Mouse (Mus musculus) lung, adult 2 months (tissue): ENCODE measurements around the gene Polr2c.

ENCODE experiments used
- CTCF ChIP-seq: fragments of 200-500 bp; IDR thresholded peaks from 2 replicates; pipeline ENCODE4 v1.5.1; 2011; ENCODE audit warnings: mild to moderate bottlenecking, low read length, control low read depth; ENCODE audit not compliant: insufficient read depth
- POLR2A ChIP-seq: fragments of 200-500 bp; IDR thresholded peaks from 2 replicates; pipeline ENCODE4 v1.6.1; 2011; ENCODE audit warnings: low read depth, mild to moderate bottlenecking, control low read depth, low read length, borderline replicate concordance; ENCODE audit errors: extremely low read depth

DNA sequence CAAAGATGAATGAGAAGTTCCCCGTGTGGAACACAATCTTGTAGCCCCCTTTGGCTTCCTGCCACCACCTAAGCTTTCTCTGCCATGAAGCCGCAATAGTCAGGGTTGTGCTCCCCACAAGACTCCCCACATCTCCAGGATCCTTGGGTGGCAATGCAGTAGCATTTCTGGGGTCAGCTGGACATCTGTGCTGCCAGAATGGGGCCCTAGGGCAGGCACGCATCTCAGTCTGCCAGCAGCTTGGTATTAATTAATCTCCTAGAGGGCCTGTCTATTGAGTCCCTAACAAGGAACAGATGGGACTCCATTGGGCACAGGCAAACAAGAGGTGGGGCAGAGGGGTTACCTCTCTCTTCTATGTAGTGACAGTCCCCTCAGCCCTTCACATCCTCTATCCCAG is 14.9 kb downstream of the Polr2c start:
- no peak for TF ChIP-seq CTCF
- no peak for TF ChIP-seq POLR2A
